Mouse (Mus musculus): ENCODE results near the gene Zfhx3. TPM values are rescaled to one million over a fixed set of nuclear protein-coding genes. Genes with fewer than 3 reads are reported as not detected.

The Zfhx3 gene
- total RNA-seq, 2 experiments from 2014 or later, result 3.5 to 5.9 TPM

GRCm38 (mm10) chr8:108827428-108827827, 885.0 kb downstream of the Zfhx3 start:
- intact Hi-C loops (cut with DNase I), result no loop called here
- DNase-seq (ENCODE audit: low spot score in 2 of 2), result no peak

GRCm38 (mm10) chr8:108829305-108829717, 886.9 kb downstream of the Zfhx3 start:
- intact Hi-C loops (cut with DNase I), result no loop called here
- DNase-seq (ENCODE audit: low spot score in 2 of 2), result peak in 1 of 2 experiments; percentile 13

GRCm38 (mm10) chr8:108835143-108835542, 892.7 kb downstream of the Zfhx3 start:
- intact Hi-C loops (cut with DNase I), result no loop called here
- DNase-seq (ENCODE audit: low spot score in 2 of 2), result no peak

- intact Hi-C loops (cut with DNase I), result no loop called here
- no peak for DNase-seq (ENCODE audit: low spot score in 2 of 2)
Measured at GRCm38 (mm10) chr8:108837788-108838187, 895.3 kb downstream of the Zfhx3 start.

- no peak for DNase-seq (ENCODE audit: low spot score in 2 of 2)
- intact Hi-C loops (cut with DNase I), result no loop called here
Measured at GRCm38 (mm10) chr8:108838761-108839160, 896.3 kb downstream of the Zfhx3 start.

- intact Hi-C loops (cut with DNase I), result no loop called here
Measured at GRCm38 (mm10) chr8:108842307-108842706, 899.9 kb downstream of the Zfhx3 start.

GRCm38 (mm10) chr8:108846174-108846573, 903.7 kb downstream of the Zfhx3 start:
- no peak for DNase-seq (ENCODE audit: low spot score in 2 of 2)
- intact Hi-C loops (cut with DNase I), result no loop called here

More at GRCm38 (mm10) chr8:108842307-108842706, 899.9 kb downstream of the Zfhx3 start:
- DNase-seq (ENCODE audit: low spot score in 2 of 2), result no peak

GRCm38 (mm10) chr8:108846827-108847226, 904.4 kb downstream of the Zfhx3 start:
- intact Hi-C loops (cut with DNase I), result no loop called here
- no peak for DNase-seq (ENCODE audit: low spot score in 2 of 2)

GRCm38 (mm10) chr8:108847356-108847755, 904.9 kb downstream of the Zfhx3 start:
- intact Hi-C loops (cut with DNase I), result no loop called here
- DNase-seq (ENCODE audit: low spot score in 2 of 2), result no peak

GRCm38 (mm10) chr8:108848484-108848883, 906.0 kb downstream of the Zfhx3 start:
- no peak for DNase-seq (ENCODE audit: low spot score in 2 of 2)
- intact Hi-C loops (cut with DNase I), result no loop called here

GRCm38 (mm10) chr8:108853028-108853427, 910.6 kb downstream of the Zfhx3 start:
- DNase-seq (ENCODE audit: low spot score in 2 of 2), result no peak
- intact Hi-C loops (cut with DNase I), result no loop called here

- DNase-seq (ENCODE audit: low spot score in 2 of 2), result no peak
- intact Hi-C loops (cut with DNase I), result no loop called here
Measured at GRCm38 (mm10) chr8:108854444-108855102, 912.1 kb downstream of the Zfhx3 start.

GRCm38 (mm10) chr8:108859001-108859400, 916.6 kb downstream of the Zfhx3 start:
- no peak for DNase-seq (ENCODE audit: low spot score in 2 of 2)
- intact Hi-C loops (cut with DNase I), result no loop called here

- DNase-seq (ENCODE audit: low spot score in 2 of 2), result no peak
- intact Hi-C loops (cut with DNase I), result no loop called here
Measured at GRCm38 (mm10) chr8:108859983-108860382, 917.5 kb downstream of the Zfhx3 start.

GRCm38 (mm10) chr8:108863440-108863839, 921.0 kb downstream of the Zfhx3 start:
- intact Hi-C loops (cut with DNase I), result no loop called here
- DNase-seq (ENCODE audit: low spot score in 2 of 2), result no peak

- intact Hi-C loops (cut with DNase I), result no loop called here
- DNase-seq (ENCODE audit: low spot score in 2 of 2), result no peak
Measured at GRCm38 (mm10) chr8:108866430-108866829, 924.0 kb downstream of the Zfhx3 start.

GRCm38 (mm10) chr8:108867482-108868258, 925.2 kb downstream of the Zfhx3 start:
- intact Hi-C loops (cut with DNase I), result no loop called here
- DNase-seq (ENCODE audit: low spot score in 2 of 2), result no peak

- DNase-seq (ENCODE audit: low spot score in 2 of 2), result no peak
- intact Hi-C loops (cut with DNase I), result no loop called here
Measured at GRCm38 (mm10) chr8:108868259-108869090, 926.0 kb downstream of the Zfhx3 start.

GRCm38 (mm10) chr8:108869420-108869819, 927.0 kb downstream of the Zfhx3 start:
- intact Hi-C loops (cut with DNase I), result no loop called here
- DNase-seq (ENCODE audit: low spot score in 2 of 2), result no peak

GRCm38 (mm10) chr8:108869935-108870334, 927.5 kb downstream of the Zfhx3 start:
- DNase-seq (ENCODE audit: low spot score in 2 of 2), result no peak
- intact Hi-C loops (cut with DNase I), result no loop called here

Data from left cerebral cortex, postnatal 36 days (tissue).